Mouse (Mus musculus) hindbrain, embryonic 12.5 days (tissue): ENCODE results near the gene Cacng1. TPM values are rescaled to one million over a fixed set of nuclear protein-coding genes. Genes with fewer than 3 reads are reported as not detected.

Experiments used
- ATAC-seq: fragments of 200-750 bp; cut with Nextera tagmentation; 2 replicates; pipeline ENCODE4 v1.8.0; 2017; ENCODE audit warnings: moderate TSS enrichment; ENCODE audit not compliant: low FRiP score
- H3K27ac ChIP-seq: fragments of 300-500 bp; sonication (generic); 2 replicates; pipeline ENCODE4 v1.5.1; 2016; ENCODE audit warnings: mild to moderate bottlenecking
- H3K27me3 ChIP-seq: fragments of 300-500 bp; sonication (generic); 2 replicates; pipeline ENCODE4 v1.6.1; 2016; ENCODE audit warnings: mild to moderate bottlenecking
- H3K36me3 ChIP-seq: fragments of 300-500 bp; sonication (generic); 2 replicates; pipeline ENCODE4 v1.6.1; 2016; ENCODE audit warnings: mild to moderate bottlenecking
- H3K4me1 ChIP-seq: fragments of 300-500 bp; sonication (generic); 2 replicates; pipeline ENCODE4 v1.6.1; 2016
- H3K4me2 ChIP-seq: fragments of 300-500 bp; sonication (generic); replicated peaks from 2 replicates; pipeline ENCODE4 v1.6.1; 2016; ENCODE audit warnings: mild to moderate bottlenecking
- H3K4me3 ChIP-seq: fragments of 300-500 bp; sonication (generic); 2 replicates; pipeline ENCODE4 v1.5.1; 2016; ENCODE audit warnings: mild to moderate bottlenecking
- H3K9ac ChIP-seq: fragments of 300-500 bp; sonication (generic); 2 replicates; pipeline ENCODE4 v1.6.1; 2016; ENCODE audit warnings: mild to moderate bottlenecking, moderate library complexity
- H3K9me3 ChIP-seq: fragments of 300-500 bp; sonication (generic); replicated peaks from 2 replicates; pipeline ENCODE4 v1.6.1; 2016; ENCODE audit warnings: mild to moderate bottlenecking
- WGBS: fragments of 180-500 bp; shearing (Covaris S2); methylation state at CpG from one replicate; pipeline ENCODE4 v1.1.7; 2016; 5-methylcytosine and 5-hydroxymethylcytosine counted together
- polyA plus RNA-seq: library from polyadenylated mRNA; unstranded; fragments of >200 nt; fragmentation: Nextera tagmentation; extraction: Ambion mirVana; gene quantifications from 2 replicates; pipeline ENCODE4 v1.2.1, GENCODE M21; 2016

The Cacng1 gene
- 0.50 and 1.9 TPM in 2 replicates for polyA plus RNA-seq

GRCm38 (mm10) chr11:107716332-107716938 lies at the start of gene Cacng1:
TSS of gene Cacng1 (minus strand) at chr11:107716522.
- Histone ChIP-seq H3K9ac (no peak within 1 kb of the TSS), H3K4me2 (no peak within 1 kb of the TSS), H3K9me3 (0 out of 2 replicates have a peak, but pooled peaks cover 5% of the 10 kb centered on the region), H3K27me3 (peaks cover 4% of the 10 kb centered on the region; the same call in 1 of the 2 replicates), H3K27ac (no peak within 1 kb of the TSS), H3K4me3 (no peak within 1 kb of the TSS), H3K36me3 (no peaks in the 10 kb centered on the region), H3K4me1 (peaks cover 4% of the 10 kb centered on the region; the same call in 1 of the 2 replicates)
- 79% methylated on average over 16 of the region's 16 CpGs for WGBS
- no peak for ATAC-seq

- H3K9ac ChIP-seq: no peak overlapping the region
- no peaks in the 10 kb centered on the region for H3K27me3 ChIP-seq
- H3K9me3 ChIP-seq: no peaks in the 10 kb centered on the region
- no peak overlapping the region for H3K4me3 ChIP-seq
- peak overlapping the region; percentile 83 for H3K27ac ChIP-seq
- no peaks in the 10 kb centered on the region for H3K36me3 ChIP-seq
- H3K4me2 ChIP-seq: no peak overlapping the region
- ATAC-seq: peak; percentile 91
- H3K4me1 ChIP-seq: peaks cover 65% of the 10 kb centered on the region
- 26% methylated on average over 7 of the region's 8 CpGs for WGBS
Observed at GRCm38 (mm10) chr11:107762688-107763460, 46.6 kb upstream of the Cacng1 start.

- H3K4me1 ChIP-seq: peaks cover 56% of the 10 kb centered on the region
- no peaks in the 10 kb centered on the region for H3K9me3 ChIP-seq
- WGBS: 75% methylated on average over 10 of the region's 10 CpGs
- no peak overlapping the region for H3K9ac ChIP-seq
- H3K27me3 ChIP-seq: no peaks in the 10 kb centered on the region
- H3K4me3 ChIP-seq: no peak overlapping the region
- H3K36me3 ChIP-seq: no peaks in the 10 kb centered on the region
- H3K4me2 ChIP-seq: no peak overlapping the region
- H3K27ac ChIP-seq: peak overlapping the region; percentile 83; the same call in 1 of the 2 replicates
- no peak for ATAC-seq
Observed at GRCm38 (mm10) chr11:107761790-107762500, 45.6 kb upstream of the Cacng1 start.

- ATAC-seq: no peak
- no peak overlapping the region for H3K4me3 ChIP-seq
- H3K9ac ChIP-seq: no peak overlapping the region
- no peaks in the 10 kb centered on the region for H3K27me3 ChIP-seq
- H3K4me1 ChIP-seq: peaks cover 54% of the 10 kb centered on the region
- H3K36me3 ChIP-seq: no peaks in the 10 kb centered on the region
- WGBS: 39% methylated on average over 10 of the region's 10 CpGs
- H3K9me3 ChIP-seq: no peaks in the 10 kb centered on the region
- no peak overlapping the region for H3K27ac ChIP-seq
- no peak overlapping the region for H3K4me2 ChIP-seq
Observed at GRCm38 (mm10) chr11:107760001-107760400, 43.7 kb upstream of the Cacng1 start.

- no peaks in the 10 kb centered on the region for H3K9me3 ChIP-seq
- no peaks in the 10 kb centered on the region for H3K27me3 ChIP-seq
- H3K4me1 ChIP-seq: peaks cover 50% of the 10 kb centered on the region
- H3K4me3 ChIP-seq: no peak overlapping the region
- no peak overlapping the region for H3K9ac ChIP-seq
- no peaks in the 10 kb centered on the region for H3K36me3 ChIP-seq
- ATAC-seq: no peak
- H3K27ac ChIP-seq: no peak overlapping the region
- 84% methylated on average over 9 of the region's 9 CpGs for WGBS
- H3K4me2 ChIP-seq: no peak overlapping the region
Observed at GRCm38 (mm10) chr11:107759516-107759915, 43.2 kb upstream of the Cacng1 start.

- Histone ChIP-seq H3K4me1 (peaks cover 7% of the 10 kb centered on the region; the same call in 1 of the 2 replicates), H3K9ac (no peak overlapping the region), H3K27me3 (no peaks in the 10 kb centered on the region), H3K4me3 (no peak overlapping the region), H3K27ac (no peak overlapping the region), H3K36me3 (peaks cover 18% of the 10 kb centered on the region; the same call in 1 of the 2 replicates), H3K9me3 (no peaks in the 10 kb centered on the region), H3K4me2 (no peak overlapping the region)
- 85% methylated on average over 5 of the region's 5 CpGs for whole genome bisulfite sequencing
- ATAC-seq: no peak
Observed at GRCm38 (mm10) chr11:107749114-107749513, 32.8 kb upstream of the Cacng1 start.

- peaks cover 15% of the 10 kb centered on the region; the same call in 1 of the 2 replicates for H3K36me3 ChIP-seq
- no peak overlapping the region for H3K4me3 ChIP-seq
- peaks cover 12% of the 10 kb centered on the region for H3K4me1 ChIP-seq
- no peaks in the 10 kb centered on the region for H3K27me3 ChIP-seq
- H3K4me2 ChIP-seq: no peak overlapping the region
- 73% methylated on average over 5 of the region's 5 CpGs for WGBS
- H3K9me3 ChIP-seq: no peaks in the 10 kb centered on the region
- ATAC-seq: no peak
- H3K27ac ChIP-seq: no peak overlapping the region
- no peak overlapping the region for H3K9ac ChIP-seq
Observed at GRCm38 (mm10) chr11:107748243-107749035, 32.1 kb upstream of the Cacng1 start.

- Histone ChIP-seq H3K27me3 (no peaks in the 10 kb centered on the region), H3K9ac (no peak overlapping the region), H3K4me1 (peaks cover 29% of the 10 kb centered on the region), H3K27ac (no peak overlapping the region), H3K9me3 (no peaks in the 10 kb centered on the region), H3K4me3 (no peak overlapping the region), H3K36me3 (peaks cover 38% of the 10 kb centered on the region), H3K4me2 (no peak overlapping the region)
- 38% methylated on average over 3 of the region's 3 CpGs for WGBS
- ATAC-seq: peak; percentile 36; the same call in 1 of the 2 replicates
Observed at GRCm38 (mm10) chr11:107743100-107743499, 26.8 kb upstream of the Cacng1 start.

GRCm38 (mm10) chr11:107738418-107739099 lies 22.2 kb upstream of the Cacng1 start:
- H3K4me2 ChIP-seq: no peak overlapping the region
- H3K9ac ChIP-seq: no peak overlapping the region
- no peak for ATAC-seq
- H3K27ac ChIP-seq: no peak overlapping the region
- no peaks in the 10 kb centered on the region for H3K9me3 ChIP-seq
- no peaks in the 10 kb centered on the region for H3K27me3 ChIP-seq
- 80% methylated on average over 20 of the region's 20 CpGs for WGBS
- peaks cover 65% of the 10 kb centered on the region for H3K36me3 ChIP-seq
- H3K4me3 ChIP-seq: no peak overlapping the region
- H3K4me1 ChIP-seq: peaks cover 22% of the 10 kb centered on the region

GRCm38 (mm10) chr11:107737886-107738285 lies 21.6 kb upstream of the Cacng1 start:
- Histone ChIP-seq H3K9ac (no peak overlapping the region), H3K36me3 (peaks cover 68% of the 10 kb centered on the region), H3K4me1 (peaks cover 15% of the 10 kb centered on the region), H3K9me3 (no peaks in the 10 kb centered on the region), H3K27ac (no peak overlapping the region), H3K4me3 (no peak overlapping the region), H3K27me3 (no peaks in the 10 kb centered on the region), H3K4me2 (no peak overlapping the region)
- whole genome bisulfite sequencing: 84% methylated on average over 6 of the region's 6 CpGs
- ATAC-seq: no peak

GRCm38 (mm10) chr11:107734133-107734532 lies 17.8 kb upstream of the Cacng1 start:
- ATAC-seq: no peak
- Histone ChIP-seq H3K9me3 (no peaks in the 10 kb centered on the region), H3K4me3 (no peak overlapping the region), H3K27me3 (no peaks in the 10 kb centered on the region), H3K4me1 (no peaks in the 10 kb centered on the region), H3K4me2 (no peak overlapping the region), H3K27ac (no peak overlapping the region), H3K36me3 (peaks cover 66% of the 10 kb centered on the region), H3K9ac (no peak overlapping the region)
- WGBS: 80% methylated on average over 7 of the region's 7 CpGs
